Mouse (Mus musculus): ENCODE results near the gene Lrrc8c. TPM values are rescaled to one million over a fixed set of nuclear protein-coding genes. Genes with fewer than 3 reads are reported as not detected.

Lrrc8c gene
- polyA plus RNA-seq, 1 experiment from 2014 or later, result 14.2 TPM

DNA sequence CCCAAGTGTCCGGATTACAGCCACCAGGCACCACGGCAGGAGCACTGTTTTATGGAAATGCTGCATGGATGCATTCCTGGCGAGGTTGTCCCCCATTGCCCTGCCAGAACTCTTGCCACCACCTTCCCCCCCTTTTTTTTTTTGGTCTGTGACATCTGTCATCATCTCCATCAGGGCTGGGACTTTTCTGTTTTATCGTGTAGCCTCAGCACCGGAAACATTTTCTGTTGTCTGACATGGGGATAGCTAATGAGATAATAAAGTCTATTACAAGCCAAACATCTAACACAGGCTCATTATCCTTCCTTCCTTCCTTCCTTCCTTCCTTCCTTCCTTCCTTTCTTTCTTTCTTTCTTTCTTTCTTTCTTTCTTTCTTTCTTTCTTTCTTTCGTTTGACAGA is 119.7 kb downstream of the Lrrc8c start:
- no peaks in the 10 kb centered on the region for H3K36me3 ChIP-seq
- H3K27ac ChIP-seq, result no peak overlapping the region
- H3K4me3 ChIP-seq, result no peak overlapping the region
- WGBS, result 87% methylated on average over 6 of the region's 6 CpGs
- H3K27me3 ChIP-seq (ENCODE audit: low read depth, poor library complexity, severe bottlenecking), result no peaks in the 10 kb centered on the region
- no peaks in the 10 kb centered on the region for H3K9me3 ChIP-seq (replicated peaks)
- peaks cover 6% of the 10 kb centered on the region; the same call in 1 of the 2 replicates for H3K4me1 ChIP-seq
- no peak for DNase-seq (ENCODE audit: low spot score)

DNA sequence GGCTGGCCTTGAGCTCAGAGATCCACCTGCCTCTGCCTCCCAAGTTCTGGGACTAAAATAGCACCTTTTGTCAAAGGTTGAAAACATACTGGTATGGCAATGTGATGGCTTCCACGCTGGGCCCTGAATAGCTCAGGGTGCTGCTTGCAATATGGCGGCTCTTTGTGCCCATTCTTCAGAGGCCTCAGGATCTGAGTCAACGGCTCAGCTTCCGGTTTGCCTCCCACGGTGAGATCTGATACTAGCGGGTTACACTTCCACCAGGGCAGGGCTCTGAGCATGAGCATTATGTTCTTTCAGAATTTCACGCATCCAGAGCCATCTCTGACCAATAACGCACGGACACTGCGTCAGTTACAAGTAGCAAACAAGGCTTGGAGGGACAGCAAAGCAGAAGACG is 120.2 kb downstream of the Lrrc8c start:
- no peaks in the 10 kb centered on the region for H3K27me3 ChIP-seq (ENCODE audit: low read depth, poor library complexity, severe bottlenecking)
- peaks cover 6% of the 10 kb centered on the region; the same call in 1 of the 2 replicates for H3K4me1 ChIP-seq
- H3K4me3 ChIP-seq, result no peak overlapping the region
- no peak for DNase-seq (ENCODE audit: low spot score)
- 93% methylated on average over 11 of the region's 11 CpGs for WGBS
- H3K27ac ChIP-seq, result no peak overlapping the region
- H3K9me3 ChIP-seq (replicated peaks), result no peaks in the 10 kb centered on the region
- H3K36me3 ChIP-seq, result no peaks in the 10 kb centered on the region

DNA sequence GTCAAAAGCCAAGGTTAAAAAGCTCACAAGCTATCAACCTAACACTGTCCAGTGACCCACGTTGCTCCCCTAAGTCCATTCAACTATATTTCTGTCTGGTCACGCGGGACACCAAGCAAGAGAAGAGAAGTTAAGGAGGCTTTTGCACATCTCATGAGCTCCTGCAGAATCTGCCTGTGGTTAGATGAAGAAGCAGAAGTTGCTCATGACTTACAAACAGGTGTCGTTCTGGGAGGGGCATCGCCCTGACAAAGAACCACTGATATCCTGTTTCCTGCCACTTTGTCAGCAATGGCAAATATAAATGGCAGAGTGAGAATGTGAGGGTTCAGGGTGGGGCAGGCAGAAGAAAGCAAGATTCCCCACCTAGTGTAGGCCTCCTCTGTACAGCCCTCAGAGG is 123.3 kb downstream of the Lrrc8c start:
- H3K36me3 ChIP-seq, result no peaks in the 10 kb centered on the region
- H3K27me3 ChIP-seq (ENCODE audit: low read depth, poor library complexity, severe bottlenecking), result no peaks in the 10 kb centered on the region
- no peak for DNase-seq (ENCODE audit: low spot score)
- H3K4me3 ChIP-seq, result no peak overlapping the region
- H3K4me1 ChIP-seq, result no peaks in the 10 kb centered on the region
- no peaks in the 10 kb centered on the region for H3K9me3 ChIP-seq (replicated peaks)
- 83% methylated on average over 5 of the region's 5 CpGs for WGBS
- H3K27ac ChIP-seq, result no peak overlapping the region

DNA sequence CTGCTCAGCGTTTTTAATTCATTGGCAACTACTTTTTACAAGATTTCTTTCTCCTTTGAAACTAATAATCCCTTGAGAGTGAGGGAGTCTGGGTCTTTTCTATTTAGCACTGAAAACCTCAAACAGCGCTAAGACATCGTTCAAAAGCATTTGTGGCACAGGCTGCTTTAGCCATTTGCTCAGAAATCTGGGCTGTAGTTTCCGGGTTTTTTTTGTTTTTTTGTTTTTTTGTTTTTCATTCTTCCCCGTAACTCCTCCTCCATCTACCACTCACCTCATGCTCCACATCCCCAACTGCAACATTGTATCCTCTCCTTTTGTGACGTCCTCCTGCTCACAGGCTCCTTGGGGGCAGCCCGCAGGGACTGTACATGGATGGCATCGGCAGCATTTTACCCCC is 124.1 kb downstream of the Lrrc8c start:
- Histone ChIP-seq H3K36me3 (no peaks in the 10 kb centered on the region), H3K27me3 (ENCODE audit: low read depth, poor library complexity, severe bottlenecking) (no peaks in the 10 kb centered on the region), H3K9me3 (replicated peaks) (no peaks in the 10 kb centered on the region), H3K4me3 (no peak overlapping the region), H3K27ac (no peak overlapping the region), H3K4me1 (peaks cover under 1% of the 10 kb centered on the region; the same call in 1 of the 2 replicates)
- WGBS, result 84% methylated on average over 8 of the region's 8 CpGs
- no peak for DNase-seq (ENCODE audit: low spot score)

DNA sequence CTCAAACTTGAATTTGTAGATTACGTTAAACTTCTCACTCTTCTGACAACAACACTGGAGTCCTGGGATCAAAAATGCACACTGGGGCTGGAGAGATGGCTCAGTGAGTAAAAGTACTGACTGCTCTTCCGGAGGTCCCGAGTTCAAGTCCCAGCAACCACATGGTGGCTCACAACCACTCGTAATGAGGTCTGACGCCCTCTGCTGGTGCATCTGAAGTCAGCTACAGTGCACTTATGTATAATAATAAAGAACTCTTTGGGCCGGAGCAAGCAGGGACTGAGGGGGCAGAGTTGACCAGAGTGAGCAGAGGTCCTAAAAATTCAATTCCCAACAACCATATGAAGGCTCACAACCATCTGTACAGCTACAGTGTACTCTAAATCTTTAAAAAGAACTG is 125.0 kb downstream of the Lrrc8c start:
- no peak for DNase-seq (ENCODE audit: low spot score)
- 86% methylated on average over 6 of the region's 6 CpGs for WGBS
- no peaks in the 10 kb centered on the region for H3K9me3 ChIP-seq (replicated peaks)
- H3K27ac ChIP-seq, result no peak overlapping the region
- H3K27me3 ChIP-seq (ENCODE audit: low read depth, poor library complexity, severe bottlenecking), result no peaks in the 10 kb centered on the region
- peaks cover 10% of the 10 kb centered on the region for H3K4me1 ChIP-seq
- H3K4me3 ChIP-seq, result no peak overlapping the region
- H3K36me3 ChIP-seq, result no peaks in the 10 kb centered on the region

DNA sequence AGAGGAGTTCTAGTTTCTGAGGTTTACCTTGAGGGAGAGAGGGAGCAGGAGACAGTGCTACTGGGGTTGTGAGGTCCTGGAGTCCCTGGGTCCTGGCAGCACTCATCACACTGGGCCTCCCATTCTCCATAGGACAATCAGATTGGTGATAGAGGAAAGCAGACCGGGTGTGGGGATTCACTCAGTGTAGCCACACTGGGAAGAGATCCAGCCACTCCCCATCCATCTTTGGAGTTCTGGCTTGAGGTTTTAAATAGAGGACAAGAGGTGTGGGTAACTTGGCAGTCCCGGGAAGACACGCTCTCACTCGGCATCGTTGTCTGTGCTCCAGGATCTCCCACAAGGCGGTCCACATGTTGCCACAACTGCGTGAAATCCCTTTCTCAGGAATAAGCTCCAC is 127.9 kb downstream of the Lrrc8c start:
- Histone ChIP-seq H3K27ac (peak overlapping the region; percentile 30; the same call in 1 of the 2 replicates), H3K9me3 (replicated peaks) (no peaks in the 10 kb centered on the region), H3K4me3 (no peak overlapping the region), H3K36me3 (no peaks in the 10 kb centered on the region), H3K27me3 (ENCODE audit: low read depth, poor library complexity, severe bottlenecking) (no peaks in the 10 kb centered on the region), H3K4me1 (peaks cover 25% of the 10 kb centered on the region)
- WGBS, result 94% methylated on average over 7 of the region's 7 CpGs
- no peak for DNase-seq (ENCODE audit: low spot score)

DNA sequence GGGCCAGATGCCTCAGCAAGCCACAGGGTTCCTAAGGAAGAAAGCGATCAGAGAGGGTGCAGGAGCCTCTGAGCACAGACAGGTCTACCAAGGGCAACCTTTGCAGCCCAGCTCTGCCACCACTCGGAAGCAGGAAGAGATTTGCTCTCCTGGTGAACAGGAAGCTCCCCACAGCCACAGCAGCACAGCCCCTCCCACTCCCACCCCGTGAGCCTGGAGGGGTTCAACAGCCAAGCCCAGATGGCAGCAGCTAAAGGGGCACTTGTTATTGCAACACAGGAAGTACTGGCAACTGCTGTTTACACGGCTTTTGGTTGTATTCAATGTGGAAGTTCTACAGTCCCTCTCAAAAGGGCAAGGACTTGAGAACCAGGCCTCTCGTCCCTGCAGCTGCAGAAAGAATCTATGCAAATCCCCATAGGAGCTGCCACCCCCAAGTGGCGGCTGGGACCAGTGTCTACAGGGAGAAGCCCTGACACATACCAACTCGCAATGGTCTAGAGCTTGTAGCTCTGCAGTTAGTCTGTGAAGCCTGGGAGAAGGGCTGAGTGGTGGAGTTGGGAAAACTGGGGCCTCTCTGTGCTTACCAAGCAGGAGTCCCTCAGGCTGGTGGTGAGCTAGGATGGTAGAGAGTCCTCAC is 129.6 kb downstream of the Lrrc8c start:
- Histone ChIP-seq H3K4me3 (no peak overlapping the region), H3K36me3 (no peaks in the 10 kb centered on the region), H3K27ac (peak overlapping the region; percentile 82), H3K9me3 (replicated peaks) (no peaks in the 10 kb centered on the region), H3K27me3 (ENCODE audit: low read depth, poor library complexity, severe bottlenecking) (no peaks in the 10 kb centered on the region), H3K4me1 (peaks cover 25% of the 10 kb centered on the region)
- 53% methylated on average over 7 of the region's 7 CpGs for WGBS
- no peak for DNase-seq (ENCODE audit: low spot score)

DNA sequence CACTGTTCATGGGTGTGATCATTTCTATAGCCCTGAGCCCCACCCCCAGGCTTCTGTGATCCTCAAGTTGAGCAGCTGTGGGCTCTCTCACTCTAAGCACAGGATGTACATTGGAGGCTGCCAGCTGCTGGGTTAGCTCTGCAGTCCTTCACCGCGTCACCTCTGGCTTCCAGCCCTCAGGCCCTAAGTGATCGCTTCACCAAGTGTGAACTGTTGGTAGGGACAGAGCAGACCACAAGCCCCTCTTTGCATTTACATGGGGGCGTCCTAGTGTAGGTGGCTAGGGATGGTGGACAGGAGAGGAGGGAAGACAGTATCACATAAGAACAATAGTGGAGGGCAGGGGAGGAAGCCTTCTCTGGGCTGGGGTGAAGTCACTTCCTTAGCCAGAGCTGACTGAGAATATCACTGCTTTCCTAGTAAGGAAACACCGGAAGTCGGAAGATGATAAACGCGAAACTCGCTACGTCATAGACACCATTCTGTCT is 130.4 kb downstream of the Lrrc8c start:
- Histone ChIP-seq H3K4me3 (no peak overlapping the region), H3K36me3 (no peaks in the 10 kb centered on the region), H3K4me1 (peaks cover 29% of the 10 kb centered on the region), H3K9me3 (replicated peaks) (no peaks in the 10 kb centered on the region), H3K27me3 (ENCODE audit: low read depth, poor library complexity, severe bottlenecking) (no peaks in the 10 kb centered on the region), H3K27ac (peak overlapping the region; percentile 82)
- WGBS, result 94% methylated on average over 10 of the region's 10 CpGs
- DNase-seq (ENCODE audit: low spot score), result no peak

DNA sequence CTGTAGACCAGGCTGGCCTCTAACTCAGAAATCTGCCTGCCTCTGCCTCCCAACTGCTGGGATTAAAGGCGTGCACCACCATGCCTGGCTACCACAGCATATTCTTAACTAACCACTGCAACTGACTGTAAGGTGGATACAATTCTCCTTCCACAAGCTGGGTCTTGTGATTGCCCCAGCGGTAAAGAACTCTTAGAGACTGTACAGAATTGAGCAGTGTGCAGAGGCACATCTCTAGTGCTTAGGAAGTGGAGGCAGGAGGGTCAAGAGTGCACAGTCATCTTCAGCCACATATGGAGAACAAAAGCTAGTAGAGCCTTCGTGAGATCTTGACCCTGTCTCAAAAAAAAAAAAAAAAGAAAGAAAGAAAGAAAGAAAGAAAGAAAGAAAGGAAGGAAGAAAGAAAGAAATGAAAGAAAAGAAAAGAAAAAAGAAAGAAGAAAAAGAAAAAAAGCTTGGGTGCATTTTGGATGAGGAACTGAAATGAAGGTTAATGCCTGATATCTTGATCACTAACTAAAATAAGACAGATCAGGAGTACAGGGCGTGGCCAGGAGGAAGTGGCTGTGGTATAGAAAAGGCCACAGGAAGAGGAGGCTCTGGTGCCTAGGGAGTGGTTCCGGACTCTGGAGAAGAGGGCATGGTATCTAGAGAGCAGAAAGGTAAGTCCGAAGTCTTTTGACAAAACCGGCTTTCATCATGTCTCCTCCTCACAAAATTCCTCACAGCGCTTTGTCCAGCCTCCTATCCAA is 131.7 kb downstream of the Lrrc8c start:
- no peaks in the 10 kb centered on the region for H3K27me3 ChIP-seq (ENCODE audit: low read depth, poor library complexity, severe bottlenecking)
- peak overlapping the region; percentile 76 for H3K27ac ChIP-seq
- H3K4me1 ChIP-seq, result peaks cover 30% of the 10 kb centered on the region
- no peaks in the 10 kb centered on the region for H3K9me3 ChIP-seq (replicated peaks)
- DNase-seq (ENCODE audit: low spot score), result no peak
- 0 out of 2 replicates have a peak overlapping the region, but pooled peaks have one; percentile 0 for H3K4me3 ChIP-seq
- H3K36me3 ChIP-seq, result no peaks in the 10 kb centered on the region
- 90% methylated on average over 8 of the region's 8 CpGs for WGBS

DNA sequence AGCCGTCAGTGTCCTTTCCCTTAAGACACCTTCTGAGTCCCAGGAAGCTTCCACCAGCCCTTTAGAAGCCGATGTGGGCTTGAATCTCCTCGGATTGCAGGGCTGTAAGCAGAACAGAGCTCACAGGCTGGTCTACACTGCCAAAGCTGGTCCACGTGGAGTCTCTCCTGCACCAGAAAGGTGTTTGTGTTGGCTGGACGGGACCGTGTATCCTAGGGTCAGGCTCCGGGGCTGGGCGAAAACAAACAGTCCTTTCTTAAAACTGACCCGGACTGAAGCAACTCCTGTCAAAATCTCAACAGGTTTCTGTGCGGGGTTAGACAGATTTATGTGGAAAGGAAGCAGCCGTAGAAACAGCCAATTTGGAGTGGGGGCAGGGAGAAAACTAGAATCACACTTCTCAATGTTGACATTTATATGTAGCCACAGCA is 132.4 kb downstream of the Lrrc8c start:
- H3K36me3 ChIP-seq, result no peaks in the 10 kb centered on the region
- no peaks in the 10 kb centered on the region for H3K9me3 ChIP-seq (replicated peaks)
- DNase-seq (ENCODE audit: low spot score), result peak; percentile 44
- H3K27me3 ChIP-seq (ENCODE audit: low read depth, poor library complexity, severe bottlenecking), result no peaks in the 10 kb centered on the region
- WGBS, result 61% methylated on average over 11 of the region's 11 CpGs
- H3K27ac ChIP-seq, result peak overlapping the region; percentile 76
- H3K4me1 ChIP-seq, result peaks cover 30% of the 10 kb centered on the region
- 0 out of 2 replicates have a peak overlapping the region, but pooled peaks have one; percentile 0 for H3K4me3 ChIP-seq

DNA sequence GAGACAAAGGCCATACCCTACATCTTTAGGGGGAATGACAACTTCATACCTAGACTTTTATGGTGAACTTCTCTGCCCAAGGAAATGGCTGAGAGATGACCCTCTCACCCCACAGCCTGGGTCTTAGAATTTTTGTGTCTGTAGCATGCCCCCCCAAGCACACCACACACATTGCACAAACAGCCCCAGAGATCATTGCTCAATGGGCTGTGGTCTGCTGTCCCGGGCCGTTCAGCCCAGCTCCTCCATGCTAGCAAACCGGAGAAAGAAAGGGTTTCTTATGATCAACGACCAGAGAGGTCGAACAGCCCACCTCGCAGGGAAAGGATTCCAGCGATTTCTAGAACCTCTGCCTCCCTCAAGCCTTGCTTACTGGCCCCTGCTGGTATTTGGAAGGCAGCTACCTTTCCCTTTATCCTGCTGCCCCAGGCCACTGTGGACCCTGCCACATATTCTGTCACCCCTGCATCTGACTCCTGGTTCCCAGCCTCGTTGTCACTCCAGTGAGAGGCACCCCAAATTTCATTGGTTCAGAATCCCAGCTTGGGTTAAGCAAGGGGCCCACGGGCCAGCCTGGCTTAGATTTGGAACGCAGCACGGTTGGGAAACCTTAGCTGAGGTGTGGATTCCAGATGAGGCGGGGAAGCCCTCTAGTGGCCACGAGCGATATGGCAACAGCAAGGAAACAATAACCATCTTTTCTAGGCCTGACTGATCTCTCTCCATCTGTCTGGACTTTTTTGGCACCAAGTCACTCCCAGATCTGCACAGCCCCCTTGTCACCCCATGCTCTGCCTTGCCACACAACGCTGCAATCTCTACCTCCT is 135.3 kb downstream of the Lrrc8c start:
- Histone ChIP-seq H3K27ac (peak overlapping the region; percentile 72), H3K4me3 (no peak overlapping the region)
- WGBS, result 31% methylated on average over 15 of the region's 15 CpGs

DNA sequence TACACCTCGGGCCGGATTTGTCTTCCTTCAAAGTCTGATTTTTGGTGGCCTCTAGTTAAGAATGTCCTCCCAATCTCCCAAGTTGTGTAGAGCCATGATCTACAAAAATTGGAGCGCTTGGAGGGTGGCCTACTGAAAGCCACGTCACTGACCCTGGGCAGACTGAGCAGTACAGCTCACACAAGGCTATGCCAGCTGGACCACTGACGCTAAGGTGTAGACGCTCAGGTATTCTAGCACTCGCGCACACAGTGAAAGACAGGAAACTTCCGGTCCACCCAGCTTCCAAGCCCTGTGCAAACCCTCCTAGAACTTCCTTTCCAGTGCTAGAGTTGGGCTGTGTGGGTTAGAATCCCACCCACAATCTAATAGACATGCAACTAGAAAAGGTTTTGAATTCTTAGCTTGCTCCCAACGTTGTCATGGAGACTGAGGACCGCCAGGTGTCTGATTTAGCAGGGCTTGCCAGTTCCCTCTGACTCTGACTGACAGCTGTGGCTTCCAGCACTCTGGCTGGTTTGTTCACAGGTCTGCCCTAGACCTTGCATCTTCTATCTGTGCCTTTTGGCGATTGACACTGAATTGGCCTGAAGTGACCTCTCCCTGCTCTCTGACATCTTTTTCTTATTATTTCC is 136.0 kb downstream of the Lrrc8c start:
- Histone ChIP-seq H3K9me3 (replicated peaks) (no peaks in the 10 kb centered on the region), H3K36me3 (no peaks in the 10 kb centered on the region), H3K27me3 (ENCODE audit: low read depth, poor library complexity, severe bottlenecking) (no peaks in the 10 kb centered on the region), H3K4me1 (peaks cover 15% of the 10 kb centered on the region), H3K4me3 (no peak overlapping the region), H3K27ac (peak overlapping the region; percentile 66)
- 76% methylated on average over 12 of the region's 12 CpGs for WGBS
- no peak for DNase-seq (ENCODE audit: low spot score)

More for the DNA sequence above, 135.3 kb downstream of the Lrrc8c start:
- Histone ChIP-seq H3K4me1 (peaks cover 18% of the 10 kb centered on the region), H3K27me3 (ENCODE audit: low read depth, poor library complexity, severe bottlenecking) (no peaks in the 10 kb centered on the region), H3K36me3 (no peaks in the 10 kb centered on the region), H3K9me3 (replicated peaks) (no peaks in the 10 kb centered on the region)
- peak; percentile 87 for DNase-seq (ENCODE audit: low spot score)
